Mouse (Mus musculus): ENCODE measurements around the gene Cpn1. TPM values are rescaled to one million over a fixed set of nuclear protein-coding genes. Genes with fewer than 3 reads are reported as not detected.

Gene Cpn1
- polyA plus RNA-seq, 1 experiment from 2014 or later, result 82.1 TPM

DNA sequence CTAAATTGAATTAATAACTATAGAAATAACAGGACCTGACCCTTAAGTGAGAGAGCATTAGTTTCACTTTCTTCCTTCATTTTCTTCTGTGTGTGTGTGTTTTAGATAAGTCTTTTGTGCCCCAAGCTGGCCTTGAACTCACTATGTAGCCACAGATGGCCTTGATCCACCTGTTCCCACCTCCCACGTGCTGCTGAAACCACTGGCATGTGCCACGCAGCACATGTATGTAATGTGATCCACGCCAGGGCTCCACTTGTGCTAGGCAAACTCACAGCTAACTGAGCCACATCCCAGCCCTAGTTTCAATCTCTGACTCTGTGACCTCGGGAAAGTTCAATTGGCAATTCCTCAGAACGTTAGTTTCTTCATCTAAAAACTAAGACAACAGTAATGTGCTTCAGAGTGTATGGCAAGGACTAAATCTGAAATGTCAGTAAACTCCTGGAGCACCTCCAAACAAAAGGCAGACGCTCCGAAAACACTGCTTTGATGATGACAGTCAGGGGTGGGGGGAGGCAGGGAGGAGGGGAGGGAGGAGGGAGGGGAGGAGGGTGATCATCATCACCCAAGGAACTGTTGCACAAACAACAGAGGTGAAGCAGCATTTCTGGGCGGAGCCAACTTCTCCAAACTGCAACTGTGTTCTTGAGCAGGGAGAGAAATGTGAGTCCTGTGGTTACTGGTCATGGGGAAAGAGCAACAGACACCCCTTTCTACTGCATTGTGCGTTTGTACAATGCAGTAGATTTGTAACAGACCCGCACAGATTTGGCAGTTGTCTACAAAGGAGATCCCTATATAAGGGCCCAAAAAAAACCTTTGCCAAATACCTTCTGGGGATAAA, 60.0 kb downstream of the Cpn1 start:
- Histone ChIP-seq H3K27ac (no peak overlapping the region), H3K4me1 (replicated peaks; ENCODE audit: insufficient read depth, low read length) (peaks cover 5% of the 10 kb centered on the region; the same call in 1 of the 2 replicates), H3K9ac (ENCODE audit: low read depth, low read length) (no peak overlapping the region), H3K4me3 (replicated peaks; ENCODE audit: low read depth, low read length) (no peak overlapping the region), H3K36me3 (ENCODE audit: insufficient read depth, low read length) (no peaks in the 10 kb centered on the region), H3K9me3 (replicated peaks; ENCODE audit: low read length) (no peaks in the 10 kb centered on the region), H3K4me2 (ENCODE audit: low read length) (no peak overlapping the region), H3K27me3 (ENCODE audit: insufficient read depth, low read length) (no peaks in the 10 kb centered on the region)
- DNase-seq (ENCODE audit: low spot score) (no peak), ATAC-seq (replicated peaks; ENCODE audit: low FRiP score, low read depth) (no peak)
- no peak for TF ChIP-seq CTCF (IDR thresholded peaks at IDR 0.05; ENCODE audit: low read depth)
- WGBS, result 55% methylated on average over 10 of the region's 10 CpGs

DNA sequence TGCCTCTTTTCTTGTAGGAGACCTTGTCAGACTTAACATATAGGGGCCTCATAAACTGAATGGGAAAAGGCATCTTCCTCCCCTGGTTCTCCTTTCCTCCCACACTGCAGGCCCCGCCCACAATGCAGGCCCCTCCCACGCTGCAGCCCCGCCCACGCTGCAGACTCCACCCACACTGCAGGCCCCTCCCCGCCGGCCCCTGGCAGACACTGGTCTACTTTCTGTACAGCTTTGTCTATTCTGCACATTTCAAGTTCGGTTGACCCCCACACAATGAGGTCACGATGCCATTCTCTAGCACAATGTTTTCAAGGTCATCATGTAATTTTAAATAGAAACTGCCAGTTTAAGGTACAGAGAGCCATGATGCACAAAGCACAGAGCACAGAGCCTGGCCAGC, 62.0 kb downstream of the Cpn1 start:
- Histone ChIP-seq H3K27ac (no peak overlapping the region), H3K4me3 (replicated peaks; ENCODE audit: low read depth, low read length) (no peak overlapping the region), H3K4me1 (replicated peaks; ENCODE audit: insufficient read depth, low read length) (peaks cover 10% of the 10 kb centered on the region; the same call in 1 of the 2 replicates), H3K36me3 (ENCODE audit: insufficient read depth, low read length) (no peaks in the 10 kb centered on the region), H3K9me3 (replicated peaks; ENCODE audit: low read length) (no peaks in the 10 kb centered on the region), H3K4me2 (ENCODE audit: low read length) (no peak overlapping the region), H3K9ac (ENCODE audit: low read depth, low read length) (no peak overlapping the region), H3K27me3 (ENCODE audit: insufficient read depth, low read length) (no peaks in the 10 kb centered on the region)
- DNase-seq (ENCODE audit: low spot score) (no peak), ATAC-seq (replicated peaks; ENCODE audit: low FRiP score, low read depth) (no peak)
- no peak for TF ChIP-seq CTCF (IDR thresholded peaks at IDR 0.05; ENCODE audit: low read depth)
- WGBS, result 67% methylated on average over 8 of the region's 8 CpGs

DNA sequence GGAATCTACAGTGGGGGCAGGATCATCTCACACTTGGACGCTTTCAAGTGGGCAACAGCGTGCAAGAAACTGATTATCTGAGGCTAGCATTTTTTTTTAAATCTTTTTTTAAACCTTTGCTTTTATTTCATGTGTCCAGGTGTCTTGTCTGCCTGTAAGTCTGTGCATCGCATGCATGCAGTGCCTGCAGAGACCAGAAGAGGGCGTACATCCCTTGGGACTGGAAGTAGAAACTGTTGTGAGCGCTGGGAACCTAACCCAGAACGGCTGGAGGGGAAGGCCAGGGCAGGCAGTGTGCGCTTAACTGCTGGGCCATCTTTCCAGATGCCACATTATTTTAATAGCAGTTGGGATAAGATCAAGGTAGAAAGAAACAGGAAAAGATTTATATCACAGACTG, 63.4 kb downstream of the Cpn1 start:
- no peak overlapping the region for H3K27ac ChIP-seq
- H3K27me3 ChIP-seq (ENCODE audit: insufficient read depth, low read length), result no peaks in the 10 kb centered on the region
- H3K36me3 ChIP-seq (ENCODE audit: insufficient read depth, low read length), result no peaks in the 10 kb centered on the region
- H3K4me1 ChIP-seq (replicated peaks; ENCODE audit: insufficient read depth, low read length), result peaks cover 10% of the 10 kb centered on the region; the same call in 1 of the 2 replicates
- 91% methylated on average over 7 of the region's 7 CpGs for WGBS
- TF ChIP-seq CTCF (IDR thresholded peaks at IDR 0.05; ENCODE audit: low read depth), result peak; percentile 22; the same call in 1 of the 2 replicates
- H3K4me2 ChIP-seq (ENCODE audit: low read length), result no peak overlapping the region
- H3K9ac ChIP-seq (ENCODE audit: low read depth, low read length), result no peak overlapping the region
- H3K4me3 ChIP-seq (replicated peaks; ENCODE audit: low read depth, low read length), result no peak overlapping the region
- no peak for ATAC-seq (replicated peaks; ENCODE audit: low FRiP score, low read depth)
- no peak for DNase-seq (ENCODE audit: low spot score)
- no peaks in the 10 kb centered on the region for H3K9me3 ChIP-seq (replicated peaks; ENCODE audit: low read length)

DNA sequence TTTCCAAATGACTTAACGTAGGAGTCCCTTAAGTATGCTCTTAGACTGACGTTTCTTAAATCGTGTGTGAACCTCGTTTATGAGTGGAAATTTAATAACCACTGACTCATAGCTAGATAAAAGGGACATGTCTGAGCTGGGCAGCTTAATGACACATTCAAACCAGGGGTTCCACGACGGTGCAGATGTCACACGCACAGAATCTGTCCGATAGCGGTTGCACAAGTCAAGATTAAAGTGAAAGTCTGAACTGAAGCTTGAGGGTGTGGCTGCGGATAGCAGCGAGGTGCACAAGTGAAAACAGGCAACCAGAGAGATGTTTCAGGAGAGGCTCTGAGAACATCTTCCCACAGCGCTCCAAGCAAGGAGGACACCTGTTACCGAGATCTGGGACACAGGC, 64.9 kb downstream of the Cpn1 start:
- Histone ChIP-seq H3K4me2 (ENCODE audit: low read length) (peak overlapping the region; percentile 16; the same call in 1 of the 2 replicates), H3K4me3 (replicated peaks; ENCODE audit: low read depth, low read length) (no peak overlapping the region), H3K9me3 (replicated peaks; ENCODE audit: low read length) (no peaks in the 10 kb centered on the region), H3K27ac (no peak overlapping the region), H3K27me3 (ENCODE audit: insufficient read depth, low read length) (no peaks in the 10 kb centered on the region), H3K9ac (ENCODE audit: low read depth, low read length) (no peak overlapping the region), H3K4me1 (replicated peaks; ENCODE audit: insufficient read depth, low read length) (peaks cover 13% of the 10 kb centered on the region; the same call in 1 of the 2 replicates), H3K36me3 (ENCODE audit: insufficient read depth, low read length) (no peaks in the 10 kb centered on the region)
- DNase-seq (ENCODE audit: low spot score) (no peak), ATAC-seq (replicated peaks; ENCODE audit: low FRiP score, low read depth) (no peak)
- no peak for TF ChIP-seq CTCF (IDR thresholded peaks at IDR 0.05; ENCODE audit: low read depth)
- 42% methylated on average over 13 of the region's 13 CpGs for WGBS

DNA sequence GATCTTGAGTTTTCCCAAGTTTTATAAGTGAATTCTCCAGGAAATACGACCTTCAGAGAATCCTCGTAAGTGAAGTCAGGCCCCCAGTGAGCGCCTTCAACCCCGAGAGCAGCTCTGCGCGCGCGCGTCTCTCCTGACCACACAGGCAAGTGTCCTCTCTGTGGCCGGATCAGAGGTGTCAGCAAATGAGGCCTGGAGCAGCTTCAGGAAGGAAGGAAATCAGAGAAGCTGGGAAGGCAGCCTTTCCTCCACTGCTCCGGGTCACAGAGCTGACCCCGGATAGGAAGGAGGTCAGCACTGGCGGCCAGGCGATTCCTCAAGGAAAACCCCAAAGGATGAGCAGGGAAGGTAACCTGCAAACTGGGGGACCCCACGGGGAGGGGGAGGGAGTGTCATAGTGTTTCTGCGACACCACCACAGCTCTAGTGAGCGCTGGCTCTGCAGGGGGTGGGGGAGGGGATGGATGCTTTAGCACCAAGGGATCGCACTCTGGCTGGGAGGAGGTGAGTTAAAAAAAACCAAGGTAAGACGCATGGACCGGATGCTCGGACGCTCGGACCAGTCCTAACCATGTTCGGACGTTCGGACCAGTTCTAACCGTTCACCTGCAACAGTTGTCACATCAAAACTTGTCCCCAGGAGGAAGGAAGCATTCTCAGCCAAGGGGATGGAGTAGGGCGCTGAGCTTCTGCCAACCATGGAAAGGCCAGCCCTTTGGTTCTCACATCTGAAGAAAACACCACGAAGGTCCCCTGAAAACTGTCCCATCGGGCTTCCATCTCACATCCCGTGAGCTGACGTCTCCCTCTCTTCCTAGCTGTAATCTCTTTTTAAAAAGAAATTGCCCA, 65.7 kb downstream of the Cpn1 start:
- H3K4me3 ChIP-seq (replicated peaks; ENCODE audit: low read depth, low read length), result no peak overlapping the region
- H3K4me1 ChIP-seq (replicated peaks; ENCODE audit: insufficient read depth, low read length), result peaks cover 13% of the 10 kb centered on the region; the same call in 1 of the 2 replicates
- H3K27ac ChIP-seq, result 0 out of 2 replicates have a peak overlapping the region, but pooled peaks have one; percentile 31
- TF ChIP-seq CTCF (IDR thresholded peaks at IDR 0.05; ENCODE audit: low read depth), result no peak
- H3K27me3 ChIP-seq (ENCODE audit: insufficient read depth, low read length), result no peaks in the 10 kb centered on the region
- DNase-seq (ENCODE audit: low spot score) (peak; percentile 79), ATAC-seq (replicated peaks; ENCODE audit: low FRiP score, low read depth) (no peak)
- WGBS, result 15% methylated on average over 32 of the region's 32 CpGs
- no peaks in the 10 kb centered on the region for H3K36me3 ChIP-seq (ENCODE audit: insufficient read depth, low read length)
- H3K4me2 ChIP-seq (ENCODE audit: low read length), result peak overlapping the region; percentile 50
- H3K9me3 ChIP-seq (replicated peaks; ENCODE audit: low read length), result no peaks in the 10 kb centered on the region
- no peak overlapping the region for H3K9ac ChIP-seq (ENCODE audit: low read depth, low read length)

DNA sequence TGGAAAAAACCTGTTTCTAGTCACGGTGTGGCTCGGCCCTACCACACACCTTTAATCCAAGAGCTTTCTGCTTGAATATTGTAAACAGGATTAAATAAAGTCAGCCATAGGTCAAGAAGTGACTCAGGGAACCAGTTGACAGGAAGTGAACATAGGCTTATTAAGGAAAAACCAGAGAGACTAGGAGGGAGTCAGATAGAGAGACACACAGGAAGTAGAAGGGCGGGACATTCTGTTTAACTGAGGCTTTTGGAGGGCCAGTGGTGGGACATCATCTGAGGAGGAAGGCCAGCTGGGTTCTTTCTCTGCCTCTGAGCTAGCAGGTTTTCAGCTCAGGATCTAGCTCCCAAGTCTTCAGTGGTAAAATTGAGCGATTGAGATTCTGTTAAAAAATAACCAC, 66.5 kb downstream of the Cpn1 start:
- 87% methylated on average over 4 of the region's 4 CpGs for WGBS
- H3K27me3 ChIP-seq (ENCODE audit: insufficient read depth, low read length), result no peaks in the 10 kb centered on the region
- H3K4me3 ChIP-seq (replicated peaks; ENCODE audit: low read depth, low read length), result no peak overlapping the region
- ATAC-seq (replicated peaks; ENCODE audit: low FRiP score, low read depth) (no peak), DNase-seq (ENCODE audit: low spot score) (peak; percentile 60)
- no peaks in the 10 kb centered on the region for H3K9me3 ChIP-seq (replicated peaks; ENCODE audit: low read length)
- H3K27ac ChIP-seq, result no peak overlapping the region; the same call in 1 of the 2 replicates
- TF ChIP-seq CTCF (IDR thresholded peaks at IDR 0.05; ENCODE audit: low read depth), result no peak
- H3K4me1 ChIP-seq (replicated peaks; ENCODE audit: insufficient read depth, low read length), result peaks cover 13% of the 10 kb centered on the region; the same call in 1 of the 2 replicates
- H3K4me2 ChIP-seq (ENCODE audit: low read length), result no peak overlapping the region
- no peaks in the 10 kb centered on the region for H3K36me3 ChIP-seq (ENCODE audit: insufficient read depth, low read length)
- H3K9ac ChIP-seq (ENCODE audit: low read depth, low read length), result no peak overlapping the region

Measured in kidney, postnatal 0 days (tissue).